Mouse (Mus musculus) adrenal gland, adult 18-20 months (tissue): Measurements from ENCODE around the gene Lyzl4. TPM values are rescaled to one million over a fixed set of nuclear protein-coding genes. Genes with fewer than 3 reads are reported as not detected.

Experiments used
- DNase-seq, 2 experiments: peaks; one replicate each; pipeline ENCODE4 v3.0.0; 2021 to 2022; ENCODE audit warnings: low spot score in 2 of 2
- long read RNA-seq, 2 experiments: library from polyadenylated mRNA; stranded (forward); transcript quantifications; one replicate each; pipeline ENCODE4 v2.0.0; 2021
- total RNA-seq, 2 experiments: library from RNA; stranded (reverse); gene quantifications; 1 replicate in 1 of 2; 2 replicates in 1 of 2; pipeline ENCODE4 v1.2.3; 2021

Gene Lyzl4
- not detected for total RNA-seq
- long read RNA-seq, experiment 1: 0 reads
- long read RNA-seq, experiment 2: 0 reads

GRCm38 (mm10) chr9:121642001-121642400 lies at the start of gene Lyzl4:
Lyzl4 (minus strand) TSS chr9:121642096.
- peak; percentile 76 to 78 for DNase-seq

- DNase-seq: no peak
These were observed 48.8 kb upstream of the Lyzl4 start for GRCm38 (mm10) chr9:121690734-121691133.

GRCm38 (mm10) chr9:121690200-121690651 lies 48.3 kb upstream of the Lyzl4 start:
- DNase-seq: no peak

GRCm38 (mm10) chr9:121684702-121685101 lies 42.8 kb upstream of the Lyzl4 start:
- DNase-seq: no peak

GRCm38 (mm10) chr9:121682037-121682680 lies 40.3 kb upstream of the Lyzl4 start:
- no peak for DNase-seq

GRCm38 (mm10) chr9:121681191-121681590 lies 39.3 kb upstream of the Lyzl4 start:
- no peak for DNase-seq

GRCm38 (mm10) chr9:121679549-121679948 lies 37.7 kb upstream of the Lyzl4 start:
- DNase-seq: peak in 1 of 2 experiments; percentile 40

GRCm38 (mm10) chr9:121677476-121677875 lies 35.6 kb upstream of the Lyzl4 start:
- no peak for DNase-seq

GRCm38 (mm10) chr9:121677069-121677468 lies 35.2 kb upstream of the Lyzl4 start:
- no peak for DNase-seq

GRCm38 (mm10) chr9:121675556-121675955 lies 33.7 kb upstream of the Lyzl4 start:
- DNase-seq: no peak

- no peak for DNase-seq
These were observed 33.1 kb upstream of the Lyzl4 start for GRCm38 (mm10) chr9:121675011-121675410.

- no peak for DNase-seq
These were observed 31.8 kb upstream of the Lyzl4 start for GRCm38 (mm10) chr9:121673716-121674115.

GRCm38 (mm10) chr9:121672311-121672710 lies 30.4 kb upstream of the Lyzl4 start:
- no peak for DNase-seq

- DNase-seq: peak; percentile 33 to 34
These were observed 29.4 kb upstream of the Lyzl4 start for GRCm38 (mm10) chr9:121671300-121671699.

- DNase-seq: peak; percentile 38 to 50
These were observed 27.5 kb upstream of the Lyzl4 start for GRCm38 (mm10) chr9:121669348-121669791.

- no peak for DNase-seq
These were observed 25.9 kb upstream of the Lyzl4 start for GRCm38 (mm10) chr9:121667822-121668221.

- no peak for DNase-seq
These were observed 25.2 kb upstream of the Lyzl4 start for GRCm38 (mm10) chr9:121666957-121667630.

- DNase-seq: no peak
These were observed 22.2 kb upstream of the Lyzl4 start for GRCm38 (mm10) chr9:121664104-121664503.

GRCm38 (mm10) chr9:121663467-121663866 lies 21.6 kb upstream of the Lyzl4 start:
- no peak for DNase-seq

- no peak for DNase-seq
These were observed 17.9 kb upstream of the Lyzl4 start for GRCm38 (mm10) chr9:121659791-121660190.

GRCm38 (mm10) chr9:121658248-121658647 lies 16.4 kb upstream of the Lyzl4 start:
- DNase-seq: no peak

GRCm38 (mm10) chr9:121657143-121657542 lies 15.2 kb upstream of the Lyzl4 start:
- no peak for DNase-seq
